Mouse (Mus musculus) gastrocnemius, postnatal 14 days (tissue): ENCODE results near the gene Bcl2l2. TPM values are rescaled to one million over a fixed set of nuclear protein-coding genes. Genes with fewer than 3 reads are reported as not detected.

ENCODE experiments used
- DNase-seq: peaks from one replicate; pipeline ENCODE4 v3.0.0; 2021; ENCODE audit warnings: mixed read lengths
- intact Hi-C: fragments of 180-260 bp; cut with DNase I; formaldehyde crosslinking; loops from one replicate; pipeline ENCODE4 v1.15.1; 2025; ENCODE audit warnings: low total_unique reads
- total RNA-seq, 2 experiments: library from RNA; stranded (reverse); gene quantifications; 2 replicates each; pipeline ENCODE4 v1.2.3; 2021

The Bcl2l2 gene
- total RNA-seq, 2 experiments from 2014 or later = 19.9 to 21.0 TPM

DNA sequence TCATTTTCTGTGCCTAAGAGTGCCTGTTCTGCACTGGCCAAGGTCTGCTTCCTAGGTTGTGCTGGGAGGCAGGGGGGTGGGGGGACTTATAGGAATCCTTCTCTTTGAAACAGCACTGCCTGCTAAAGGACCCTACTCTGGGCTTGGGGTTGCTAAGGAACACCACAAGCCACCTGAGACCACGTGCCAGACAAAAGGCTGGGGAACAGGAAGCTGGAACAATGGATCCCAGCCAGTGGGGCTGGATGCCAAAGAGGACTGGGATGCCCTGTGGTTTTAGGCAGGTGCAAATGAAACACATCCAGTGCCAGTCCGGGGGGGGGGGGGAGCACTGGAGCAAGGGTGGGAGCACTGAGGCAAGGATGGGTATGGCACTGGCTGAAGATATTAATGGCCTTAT, 47.3 kb downstream of the Bcl2l2 start:
- DNase-seq = no peak
- intact Hi-C loops = loop anchor here (10.0 kb wide), 1 partner anchor 86 kb away; no protein-coding TSS in a partner anchor

- intact Hi-C loops = loop anchor here (10.0 kb wide), 1 partner anchor 88 kb away; no protein-coding TSS in a partner anchor
- DNase-seq = no peak
Measured at GRCm38 (mm10) chr14:54932645-54933150, 49.5 kb downstream of the Bcl2l2 start, which contains the start of gene Il25. Gene Il25, plus strand, starts transcription at chr14:54932695.

- DNase-seq = no peak
- intact Hi-C loops = loop anchor here (5.0 to 10.0 kb wide), 2 partner anchors 34 to 91 kb away; no protein-coding TSS in a partner anchor
Measured at GRCm38 (mm10) chr14:54935904-54936830, 53.0 kb downstream of the Bcl2l2 start, which contains the start of gene Cmtm5. Gene Cmtm5, plus strand, starts transcription at chr14:54936261.

DNA sequence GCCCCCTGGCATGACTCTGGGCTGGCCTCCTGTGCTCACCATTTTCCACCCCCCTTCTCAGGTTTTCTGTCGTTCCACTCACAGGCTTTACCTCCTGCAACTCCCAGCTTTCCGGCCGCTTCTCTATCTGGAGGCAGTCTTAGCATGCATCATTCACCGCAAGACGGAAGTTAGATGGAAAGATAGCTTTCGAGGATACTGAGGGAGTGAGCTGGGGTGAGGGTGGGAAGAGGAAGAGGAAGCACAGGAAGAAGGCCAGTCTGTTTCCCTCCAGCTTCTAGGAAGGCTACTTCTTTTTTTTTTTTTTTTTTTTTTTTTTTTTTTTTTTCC, 53.6 kb downstream of the Bcl2l2 start:
- DNase-seq = no peak
- intact Hi-C loops = loop anchor here (5.0 to 10.0 kb wide), 2 partner anchors 34 to 92 kb away; no protein-coding TSS in a partner anchor

DNA sequence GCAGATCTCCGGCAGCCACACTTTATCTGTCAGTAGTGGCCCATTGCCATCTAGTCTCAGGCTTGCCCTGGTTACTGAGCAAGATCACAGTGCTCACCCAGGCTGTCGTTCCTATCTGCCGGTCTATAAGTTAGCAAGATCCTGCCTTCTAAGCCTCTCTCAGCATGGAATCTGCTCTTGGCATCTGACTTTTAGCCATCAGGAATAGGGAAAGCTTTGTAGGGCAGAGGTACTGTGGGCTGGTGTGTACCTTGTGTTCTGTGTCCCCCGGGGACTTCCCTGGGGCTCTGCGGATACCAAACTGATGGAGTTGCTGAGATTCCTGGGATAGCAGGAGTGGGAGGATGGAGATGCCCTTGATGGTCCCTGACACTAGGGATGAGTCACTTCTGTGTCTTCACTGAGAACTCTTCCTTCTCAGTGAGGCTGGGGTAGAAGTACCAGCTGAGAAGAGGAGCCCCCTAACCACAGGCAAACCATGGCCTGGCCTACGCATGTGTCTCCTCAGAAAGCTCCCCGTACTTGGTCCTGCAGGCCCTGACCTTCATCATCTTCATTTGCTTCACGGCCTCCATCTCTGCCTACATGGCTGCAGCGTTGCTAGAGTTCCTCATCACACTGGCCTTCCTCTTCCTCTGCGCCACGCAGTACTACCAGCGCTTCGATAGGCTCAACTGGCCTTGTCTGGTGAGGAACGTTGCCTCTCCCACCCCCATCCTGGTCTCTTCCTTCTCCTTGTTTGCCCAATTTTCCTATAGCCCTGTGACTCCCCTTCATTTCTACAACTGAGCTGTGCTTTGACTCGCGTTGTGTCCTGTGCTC, 54.4 kb downstream of the Bcl2l2 start:
- intact Hi-C loops = loop anchor here (5.0 to 10.0 kb wide), 2 partner anchors 35 to 93 kb away; no protein-coding TSS in a partner anchor
- DNase-seq = no peak

Other genes starting within 250 kb of the Bcl2l2 start
- gene Gm17606, start 242.4 kb upstream of the Bcl2l2 start, total RNA-seq = not detected
- gene Cdh24, start 242.0 kb upstream of the Bcl2l2 start, total RNA-seq = under 1 TPM; 0.53 to 0.55 TPM
- gene 1700123O20Rik, start 197.2 kb upstream of the Bcl2l2 start, total RNA-seq = 10 to 100 TPM; 10.1 to 11.8 TPM
- 10 to 100 TPM; 68.1 to 73.8 TPM for gene Acin1, start 196.4 kb upstream of the Bcl2l2 start, total RNA-seq
- gene Gm29776, start 184.5 kb upstream of the Bcl2l2 start, total RNA-seq = not detected
- not detected for gene Cebpe, start 171.2 kb upstream of the Bcl2l2 start, total RNA-seq
- 10 to 100 TPM in 1 of 2 experiments, 1 to 10 TPM in 1; 7.5 to 18.5 TPM for gene Slc7a8, start 101.4 kb upstream of the Bcl2l2 start, total RNA-seq
- under 1 TPM in 1 of 2 experiments, not detected in 1; 0.29 TPM for gene Rnf212b, start 69.2 kb upstream of the Bcl2l2 start, total RNA-seq
- gene Homez, start 12.4 kb upstream of the Bcl2l2 start, total RNA-seq = 1 to 10 TPM; 6.1 to 8.1 TPM
- gene Ppp1r3e, start 5.8 kb upstream of the Bcl2l2 start, total RNA-seq = 1 to 10 TPM; 2.8 to 6.8 TPM
- 1 to 10 TPM; 3.1 to 3.6 TPM for gene Gm20521, start 64 bp downstream of the Bcl2l2 start, total RNA-seq
- 10 to 100 TPM; 56.6 to 57.4 TPM for gene Pabpn1, start 9.1 kb downstream of the Bcl2l2 start, total RNA-seq
- 1 to 10 TPM; 5.4 to 6.3 TPM for gene Slc22a17, start 29.8 kb downstream of the Bcl2l2 start, total RNA-seq
- gene Efs, start 42.7 kb downstream of the Bcl2l2 start, total RNA-seq = 1 to 10 TPM; 5.1 to 7.4 TPM
- not detected for gene Il25, start 49.3 kb downstream of the Bcl2l2 start, total RNA-seq
- gene Cmtm5, start 52.9 kb downstream of the Bcl2l2 start, total RNA-seq = 1 to 10 TPM in 1 of 2 experiments, under 1 TPM in 1; 0.71 to 3.1 TPM
- gene Myh6, start 83.5 kb downstream of the Bcl2l2 start, total RNA-seq = 100 to 1,000 TPM; 121 to 213 TPM
- not detected for gene Gm17428, start 93.6 kb downstream of the Bcl2l2 start, total RNA-seq
- gene Myh7, start 111.2 kb downstream of the Bcl2l2 start, total RNA-seq = 1,000 to 10,000 TPM in 1 of 2 experiments, 100 to 1,000 TPM in 1; 602 to 1,083 TPM
- gene Ngdn, start 132.1 kb downstream of the Bcl2l2 start, total RNA-seq = 10 to 100 TPM; 17.8 to 19.0 TPM
- 1 to 10 TPM; 2.6 to 3.1 TPM for gene Zfhx2, start 208.9 kb downstream of the Bcl2l2 start, total RNA-seq
- 10 to 100 TPM; 11.1 to 12.3 TPM for gene Thtpa, start 211.4 kb downstream of the Bcl2l2 start, total RNA-seq
- gene Ap1g2, start 223.2 kb downstream of the Bcl2l2 start, total RNA-seq = 1 to 10 TPM; 4.1 to 7.0 TPM
- under 1 TPM; 0.42 to 0.62 TPM for gene Jph4, start 233.6 kb downstream of the Bcl2l2 start, total RNA-seq